Mouse (Mus musculus) stomach, embryonic 16.5 days (tissue): ENCODE results near the gene Eif3f. TPM values are rescaled to one million over a fixed set of nuclear protein-coding genes. Genes with fewer than 3 reads are reported as not detected.

Experiments used
- ATAC-seq: fragments of 200-750 bp; cut with Nextera tagmentation; 2 replicates; pipeline ENCODE4 v1.8.0; 2017; ENCODE audit warnings: moderate number of reproducible peaks, moderate TSS enrichment; ENCODE audit not compliant: insufficient read depth, low FRiP score
- H3K27ac ChIP-seq: fragments of 300-500 bp; sonication (generic); 2 replicates; pipeline ENCODE4 v1.5.1; 2014; ENCODE audit warnings: low read length
- H3K27me3 ChIP-seq: fragments of 300-500 bp; sonication (generic); 2 replicates; pipeline ENCODE4 v1.6.1; 2014; ENCODE audit warnings: low read length, control low read depth, mixed read lengths; ENCODE audit not compliant: control insufficient read depth, insufficient read depth
- H3K36me3 ChIP-seq: fragments of 300-500 bp; sonication (generic); 2 replicates; pipeline ENCODE4 v1.6.1; 2014; ENCODE audit warnings: low read length; ENCODE audit not compliant: control insufficient read depth, insufficient read depth
- H3K4me1 ChIP-seq: fragments of 300-500 bp; sonication (generic); 2 replicates; pipeline ENCODE4 v1.6.1; 2014; ENCODE audit warnings: low read length, control low read depth, mixed read lengths; ENCODE audit not compliant: control insufficient read depth, insufficient read depth
- H3K4me2 ChIP-seq: fragments of 300-500 bp; sonication (generic); 2 replicates; pipeline ENCODE4 v1.6.1; 2014; ENCODE audit warnings: low read depth, low read length, mixed read lengths
- H3K4me3 ChIP-seq: fragments of 300-500 bp; sonication (generic); replicated peaks from 2 replicates; pipeline ENCODE4 v1.5.1; 2014; ENCODE audit warnings: mild to moderate bottlenecking, low read length
- H3K9ac ChIP-seq: fragments of 300-500 bp; sonication (generic); 2 replicates; pipeline ENCODE4 v1.6.1; 2014; ENCODE audit warnings: low read length
- H3K9me3 ChIP-seq: fragments of 300-500 bp; sonication (generic); replicated peaks from 2 replicates; pipeline ENCODE4 v1.6.1; 2016; ENCODE audit warnings: low read length, control low read depth; ENCODE audit not compliant: control insufficient read depth
- WGBS: fragments of 180-500 bp; shearing (Covaris S2); extraction: QIAGEN DNeasy Blood & Tissue Kit; methylation state at CpG from one replicate; pipeline ENCODE4 v1.1.7; 2014; 5-methylcytosine and 5-hydroxymethylcytosine counted together
- polyA plus RNA-seq: library from polyadenylated mRNA; unstranded; fragments of >200 nt; fragmentation: Nextera tagmentation; extraction: Ambion mirVana; gene quantifications from 2 replicates; pipeline ENCODE4 v1.2.1, GENCODE M21; 2015

The Eif3f gene
- polyA plus RNA-seq, 1 experiment from 2014 or later, result 63.5 TPM

- Histone ChIP-seq H3K36me3 (no peaks in the 10 kb centered on the region), H3K27ac (no peak overlapping the region), H3K9me3 (no peaks in the 10 kb centered on the region), H3K4me1 (peaks cover 12% of the 10 kb centered on the region), H3K4me3 (no peak overlapping the region), H3K9ac (no peak overlapping the region), H3K4me2 (no peak overlapping the region), H3K27me3 (peaks cover 36% of the 10 kb centered on the region)
- ATAC-seq, result no peak
- WGBS, result 48% methylated on average over 4 of the region's 4 CpGs
Measured at GRCm38 (mm10) chr7:108954185-108954584, 20.0 kb downstream of the Eif3f start.

GRCm38 (mm10) chr7:108957734-108958133 lies 23.5 kb downstream of the Eif3f start:
- Histone ChIP-seq H3K36me3 (no peaks in the 10 kb centered on the region), H3K27me3 (peaks cover 4% of the 10 kb centered on the region; the same call in 1 of the 2 replicates), H3K9me3 (no peaks in the 10 kb centered on the region), H3K4me3 (no peak overlapping the region), H3K9ac (no peak overlapping the region), H3K4me2 (no peak overlapping the region), H3K27ac (no peak overlapping the region), H3K4me1 (no peaks in the 10 kb centered on the region)
- WGBS, result 62% methylated on average over 2 of the region's 2 CpGs
- no peak for ATAC-seq

DNA sequence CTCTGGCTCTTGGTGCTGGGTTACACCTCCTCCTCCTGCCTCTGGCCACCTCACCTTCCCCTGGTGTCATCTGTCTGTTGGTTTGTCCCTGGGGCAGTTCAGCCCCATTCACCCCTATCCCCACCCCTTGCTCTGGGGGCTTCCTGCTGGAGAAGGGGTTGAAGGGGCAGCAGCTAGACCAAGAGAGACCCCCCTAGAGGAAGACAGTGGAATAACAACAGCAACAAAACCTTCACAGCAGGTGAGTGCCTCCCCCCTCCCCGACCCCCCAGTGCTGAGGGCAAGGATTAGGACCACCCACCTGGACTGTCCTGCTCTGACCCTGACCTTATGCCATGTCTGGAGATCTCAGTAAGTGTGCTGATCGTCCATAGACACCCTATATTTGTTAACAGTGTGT lies 31.8 kb downstream of the Eif3f start:
- no peak overlapping the region for H3K4me3 ChIP-seq
- ATAC-seq, result no peak
- H3K9ac ChIP-seq, result no peak overlapping the region
- no peaks in the 10 kb centered on the region for H3K9me3 ChIP-seq
- no peaks in the 10 kb centered on the region for H3K27me3 ChIP-seq
- no peaks in the 10 kb centered on the region for H3K36me3 ChIP-seq
- no peak overlapping the region for H3K27ac ChIP-seq
- H3K4me1 ChIP-seq, result no peaks in the 10 kb centered on the region
- H3K4me2 ChIP-seq, result no peak overlapping the region
- WGBS, result 30% methylated on average over 2 of the region's 2 CpGs

DNA sequence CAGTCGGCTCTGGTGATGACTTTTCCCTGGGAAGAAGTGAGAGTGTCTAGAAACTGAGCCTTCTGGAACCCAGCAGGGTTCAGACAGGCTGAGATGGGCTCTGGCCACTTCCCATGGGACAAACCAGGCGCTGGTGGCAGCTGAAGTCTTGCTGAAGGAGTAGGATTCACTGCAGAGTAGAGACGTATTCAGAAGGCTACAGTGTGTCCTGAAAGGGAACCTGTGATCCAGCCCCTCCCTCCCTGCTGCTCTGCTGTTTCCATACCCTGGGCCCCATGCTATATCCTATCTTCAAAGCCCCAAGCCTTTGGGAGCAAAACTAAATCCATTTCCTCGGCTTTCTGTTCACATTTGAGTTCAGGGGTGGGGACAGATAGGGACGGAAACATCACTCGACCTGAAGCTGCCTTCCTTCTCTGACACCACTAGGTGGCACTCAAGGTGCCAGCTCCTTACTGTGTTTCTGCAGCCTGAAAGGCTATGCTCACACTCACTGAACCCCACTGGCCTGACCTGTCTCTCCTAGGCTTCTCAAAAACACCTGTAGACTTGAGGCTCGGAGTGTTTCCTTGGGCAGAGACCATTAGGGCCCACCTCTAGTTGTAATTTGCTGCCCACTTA lies 32.6 kb downstream of the Eif3f start:
- Histone ChIP-seq H3K9ac (no peak overlapping the region), H3K4me1 (no peaks in the 10 kb centered on the region), H3K27me3 (no peaks in the 10 kb centered on the region), H3K4me2 (no peak overlapping the region), H3K4me3 (no peak overlapping the region), H3K9me3 (no peaks in the 10 kb centered on the region), H3K36me3 (no peaks in the 10 kb centered on the region), H3K27ac (no peak overlapping the region)
- 32% methylated on average over 7 of the region's 7 CpGs for WGBS
- peak; percentile 61; the same call in 1 of the 2 replicates for ATAC-seq

- H3K36me3 ChIP-seq, result no peaks in the 10 kb centered on the region
- WGBS, result 31% methylated on average over 6 of the region's 6 CpGs
- H3K4me2 ChIP-seq, result no peak overlapping the region
- no peak overlapping the region for H3K9ac ChIP-seq
- ATAC-seq, result no peak
- no peak overlapping the region for H3K27ac ChIP-seq
- H3K4me3 ChIP-seq, result no peak overlapping the region
- H3K27me3 ChIP-seq, result no peaks in the 10 kb centered on the region
- H3K4me1 ChIP-seq, result no peaks in the 10 kb centered on the region
- no peaks in the 10 kb centered on the region for H3K9me3 ChIP-seq
Measured at GRCm38 (mm10) chr7:108968201-108968600, 34.0 kb downstream of the Eif3f start.

- H3K9ac ChIP-seq, result no peak overlapping the region
- H3K27me3 ChIP-seq, result no peaks in the 10 kb centered on the region
- no peaks in the 10 kb centered on the region for H3K36me3 ChIP-seq
- no peaks in the 10 kb centered on the region for H3K4me1 ChIP-seq
- H3K27ac ChIP-seq, result no peak overlapping the region
- WGBS, result 65% methylated on average over 6 of the region's 6 CpGs
- no peak overlapping the region for H3K4me2 ChIP-seq
- H3K4me3 ChIP-seq, result no peak overlapping the region
- ATAC-seq, result no peak
- no peaks in the 10 kb centered on the region for H3K9me3 ChIP-seq
Measured at GRCm38 (mm10) chr7:108972273-108972672, 38.1 kb downstream of the Eif3f start.

- no peaks in the 10 kb centered on the region for H3K4me1 ChIP-seq
- WGBS, result 81% methylated on average over 2 of the region's 3 CpGs
- no peak overlapping the region for H3K27ac ChIP-seq
- no peak overlapping the region for H3K4me2 ChIP-seq
- ATAC-seq, result no peak
- H3K9me3 ChIP-seq, result no peaks in the 10 kb centered on the region
- H3K36me3 ChIP-seq, result no peaks in the 10 kb centered on the region
- H3K4me3 ChIP-seq, result no peak overlapping the region
- H3K9ac ChIP-seq, result no peak overlapping the region
- no peaks in the 10 kb centered on the region for H3K27me3 ChIP-seq
Measured at GRCm38 (mm10) chr7:108985934-108986708, 51.9 kb downstream of the Eif3f start.

DNA sequence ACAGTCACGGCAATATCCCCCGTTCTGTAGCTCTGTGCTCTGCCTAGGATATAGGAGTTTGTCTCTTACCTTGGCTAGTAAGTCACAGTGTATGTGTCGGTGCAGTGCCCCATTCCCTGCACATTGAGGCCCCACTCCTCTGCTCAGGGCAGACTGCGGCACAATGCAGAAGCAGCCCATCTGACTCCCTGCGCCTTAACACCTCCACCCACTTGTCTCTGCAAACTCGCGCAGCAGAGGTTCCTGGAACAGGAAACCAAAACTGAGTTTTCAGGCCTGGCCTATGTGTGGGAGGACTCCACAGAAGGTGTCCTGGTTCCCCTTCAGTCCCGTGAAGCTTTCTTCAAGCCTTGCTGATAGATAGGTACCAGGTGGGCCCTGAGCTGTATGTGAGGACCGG lies 57.0 kb downstream of the Eif3f start:
- Histone ChIP-seq H3K4me3 (no peak overlapping the region), H3K27me3 (no peaks in the 10 kb centered on the region), H3K9me3 (no peaks in the 10 kb centered on the region), H3K9ac (no peak overlapping the region), H3K27ac (no peak overlapping the region), H3K36me3 (no peaks in the 10 kb centered on the region), H3K4me2 (no peak overlapping the region), H3K4me1 (no peaks in the 10 kb centered on the region)
- 78% methylated on average over 9 of the region's 9 CpGs for WGBS
- no peak for ATAC-seq
